Mouse (Mus musculus): ENCODE data around the gene Fam3b.

DNA sequence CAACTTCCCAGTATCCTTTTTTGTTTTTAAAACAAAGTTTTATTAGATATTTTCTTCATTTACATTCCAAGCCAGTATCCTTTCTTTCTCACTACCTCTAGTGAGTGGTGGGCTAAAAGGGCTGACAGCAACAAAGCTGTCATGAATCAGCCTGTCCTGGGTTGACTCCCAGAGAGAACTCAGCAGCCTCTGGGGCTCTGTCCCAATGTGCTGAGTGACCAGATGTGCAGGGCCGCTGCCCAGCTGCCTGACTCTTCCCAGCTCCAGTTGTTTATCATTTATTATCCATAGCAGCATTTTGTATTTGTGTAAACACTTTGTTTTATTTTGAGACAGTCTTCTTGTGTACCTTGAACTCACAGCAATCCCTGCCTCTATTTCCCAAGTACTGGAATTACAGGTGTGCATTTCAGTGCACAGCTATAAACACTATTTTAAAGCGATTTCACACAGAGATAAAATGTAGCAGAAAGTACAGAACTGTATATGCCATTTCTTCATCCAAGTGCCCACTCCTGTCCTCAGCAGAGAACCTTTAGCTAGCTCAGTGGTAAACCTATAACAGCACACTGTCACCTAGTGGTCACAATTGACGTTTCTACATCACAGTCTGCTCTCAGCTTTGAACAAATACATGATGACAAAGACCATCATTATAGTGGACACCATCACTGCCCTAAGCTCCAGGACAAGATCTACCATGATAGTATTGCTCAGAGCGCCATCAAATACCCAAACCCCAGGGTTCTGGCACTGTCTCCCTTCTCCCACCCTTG lies 48.2 kb downstream of the Fam3b start:
- TF ChIP-seq POLR2A (IDR thresholded peaks at IDR 0.05; ENCODE audit: borderline replicate concordance, control insufficient read depth, low read depth, low read length) (no peak), CTCF (IDR thresholded peaks at IDR 0.05; ENCODE audit: control insufficient read depth, insufficient read depth, low read length) (no peak)
